Mouse (Mus musculus) testis, adult 2 months (tissue): ENCODE results near the gene Arl5c. TPM values are rescaled to one million over a fixed set of nuclear protein-coding genes. Genes with fewer than 3 reads are reported as not detected.

Source experiments
- H3K27ac ChIP-seq: fragments of 200-500 bp; 2 replicates; pipeline ENCODE4 v1.5.1; 2012; ENCODE audit warnings: low read depth, low read length; ENCODE audit not compliant: control insufficient read depth, insufficient read depth
- H3K27me3 ChIP-seq: fragments of 200-500 bp; 2 replicates; pipeline ENCODE4 v1.6.1; 2012; ENCODE audit warnings: mild to moderate bottlenecking, low read length, moderate library complexity; ENCODE audit not compliant: control insufficient read depth, insufficient read depth
- H3K36me3 ChIP-seq: fragments of 200-500 bp; 2 replicates; pipeline ENCODE4 v1.6.1; 2012; ENCODE audit warnings: mild to moderate bottlenecking, low read length; ENCODE audit not compliant: control insufficient read depth, insufficient read depth
- H3K4me1 ChIP-seq: fragments of 200-500 bp; 2 replicates; pipeline ENCODE4 v1.6.1; 2012; ENCODE audit warnings: low read length; ENCODE audit not compliant: control insufficient read depth, insufficient read depth
- H3K4me3 ChIP-seq: fragments of 200-500 bp; 2 replicates; pipeline ENCODE4 v1.5.1; 2012; ENCODE audit warnings: low read depth, mild to moderate bottlenecking, low read length, moderate library complexity, mixed read lengths; ENCODE audit not compliant: control insufficient read depth
- CTCF ChIP-seq: fragments of 200-500 bp; IDR thresholded peaks from 2 replicates; pipeline ENCODE4 v1.5.1; 2012; ENCODE audit warnings: low read depth, mild to moderate bottlenecking, inconsistent platforms, low read length, moderate library complexity; ENCODE audit not compliant: control insufficient read depth, insufficient read depth, insufficient replicate concordance
- POLR2A ChIP-seq: fragments of 200-500 bp; IDR thresholded peaks from 2 replicates; pipeline ENCODE4 v1.6.1; 2012; ENCODE audit warnings: low read depth, mild to moderate bottlenecking, inconsistent platforms, low read length, moderate library complexity; ENCODE audit not compliant: control insufficient read depth
- polyA plus RNA-seq: library from polyadenylated mRNA; depleted of rRNA; stranded (reverse); fragments of >200 nt; gene quantifications from 2 replicates; pipeline ENCODE4 v1.2.3, GENCODE M21; 2012; rRNA removed

Arl5c gene
- polyA plus RNA-seq, 1 experiment = 0.44 TPM

GRCm38 (mm10) chr11:97942420-97943111, 53.4 kb downstream of the Arl5c start:
- Histone ChIP-seq H3K27me3 (no peaks in the 10 kb centered on the region), H3K4me1 (no peaks in the 10 kb centered on the region), H3K36me3 (no peaks in the 10 kb centered on the region), H3K4me3 (no peak overlapping the region), H3K27ac (no peak overlapping the region)
- TF ChIP-seq CTCF (no peak), POLR2A (no peak)

Other genes with a start within 250 kb of the Arl5c start
- gene Cwc25, start 229.6 kb downstream of the Arl5c start, polyA plus RNA-seq = 5.6 and 6.3 TPM in 2 replicates
- 174 and 181 TPM in 2 replicates for gene 1700001P01Rik, start 220.3 kb downstream of the Arl5c start, polyA plus RNA-seq
- 120 and 126 TPM in 2 replicates for gene Rpl23, start 213.7 kb downstream of the Arl5c start, polyA plus RNA-seq
- 21.4 and 23.1 TPM in 2 replicates for gene Lasp1, start 197.2 kb downstream of the Arl5c start, polyA plus RNA-seq
- 2.7 and 3.5 TPM in 2 replicates for gene B230217C12Rik, start 155.4 kb downstream of the Arl5c start, polyA plus RNA-seq
- gene Fbxo47, start 112.0 kb downstream of the Arl5c start, polyA plus RNA-seq = 19.8 and 25.8 TPM in 2 replicates
- 64.4 and 70.5 TPM in 2 replicates for gene Plxdc1, start 9.7 kb downstream of the Arl5c start, polyA plus RNA-seq
- gene Cacnb1, start 26.9 kb upstream of the Arl5c start, polyA plus RNA-seq = 76.7 and 79.4 TPM in 2 replicates
- 236 and 267 TPM in 2 replicates for gene Rpl19, start 30.5 kb upstream of the Arl5c start, polyA plus RNA-seq
- 7.3 and 7.6 TPM in 2 replicates for gene Stac2, start 57.3 kb upstream of the Arl5c start, polyA plus RNA-seq
- gene Fbxl20, start 154.2 kb upstream of the Arl5c start, polyA plus RNA-seq = 8.0 and 8.2 TPM in 2 replicates
- 41.1 and 53.7 TPM in 2 replicates for gene Med1, start 197.1 kb upstream of the Arl5c start, polyA plus RNA-seq
- 15.7 and 17.6 TPM in 2 replicates for gene Cdk12, start 206.9 kb upstream of the Arl5c start, polyA plus RNA-seq